In the genomic region with DNA sequence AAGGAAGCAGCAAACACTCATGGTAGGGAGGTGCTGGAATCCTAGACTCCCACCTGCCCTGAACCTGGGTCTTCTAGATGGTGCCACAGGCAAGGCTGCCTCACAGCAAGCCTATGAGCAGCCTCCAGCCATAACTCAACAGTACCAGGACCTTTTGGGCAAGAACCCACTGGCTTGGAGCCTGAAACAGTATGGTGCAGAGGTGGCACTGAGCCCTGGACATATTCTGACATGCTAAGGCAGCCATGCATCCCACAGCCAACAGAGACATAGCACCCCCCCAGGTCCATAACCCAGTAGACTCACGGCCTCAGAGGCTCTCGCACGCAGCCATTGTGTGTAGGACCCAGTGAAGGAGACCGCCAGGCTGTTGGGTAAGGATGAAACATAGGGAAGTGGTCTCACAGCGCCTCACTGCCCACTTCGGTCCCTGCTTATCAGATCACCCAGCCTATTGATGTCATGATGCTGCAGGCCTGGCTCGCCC, we compare ENCODE assay signal across 14 mouse cellular contexts. TPM values are rescaled to one million over a fixed set of nuclear protein-coding genes. Genes with fewer than 3 reads are reported as not detected.
A peak's percentile ranks its signal among the peaks of the same experiment; 100 is the strongest.
DNase-seq lines count a peak whose midpoint lies in the region; ATAC-seq lines count a peak whose summit lies in the region.
"Had no signal": no experiment of that assay in that cellular context is flagged by ENCODE, and none has a peak within 500 bp of the region (broad histone marks: within the 10 kb centered on the region; RNA-seq: fewer than 3 reads in every experiment).

No protein-coding gene starts in this region.

- H3K36me3 ChIP-seq in kidney, embryonic 16.5 days (ENCODE audit: insufficient read depth, low read length): no peaks in the 10 kb centered on the region
- H3K36me3 ChIP-seq in embryonic facial prominence, embryonic 15.5 days: no peaks in the 10 kb centered on the region
- H3K36me3 ChIP-seq in megakaryocyte, embryonic 14.5 days (replicated peaks; ENCODE audit: low read length): peaks cover 4% of the 10 kb centered on the region
- H3K36me3 ChIP-seq: liver, embryonic 15.5 days; midbrain, embryonic 13.5 days had no signal

- no peaks in the 10 kb centered on the region for H3K9me3 ChIP-seq in kidney, embryonic 16.5 days (ENCODE audit: low read length)
- H3K9me3 ChIP-seq in embryonic facial prominence, embryonic 15.5 days (replicated peaks): no peaks in the 10 kb centered on the region
- peaks cover 8% of the 10 kb centered on the region for H3K9me3 ChIP-seq in megakaryocyte, embryonic 14.5 days
- H3K9me3 ChIP-seq: forebrain, embryonic 13.5 days; liver, embryonic 15.5 days; midbrain, embryonic 13.5 days had no signal

- H3K27ac ChIP-seq in kidney, embryonic 16.5 days (ENCODE audit: low read length): peak overlapping the region; percentile 59; the same call in 1 of the 2 replicates
- H3K27ac ChIP-seq in embryonic facial prominence, embryonic 15.5 days (replicated peaks): peak overlapping the region; percentile 88
- H3K27ac ChIP-seq: liver, embryonic 15.5 days had no signal

- DNase-seq in heart, adult 11 months: peak; percentile 92
- no peak for DNase-seq in heart, postnatal 10 days
- no peak for DNase-seq in kidney, postnatal 14 days
- DNase-seq in gastrocnemius, postnatal 4 days (ENCODE audit: low spot score in 2 of 2): no peak
- DNase-seq: B cell, adult 2 months; gastrocnemius, postnatal 25 days; kidney, adult 2 months had no signal

- H3K9ac ChIP-seq in kidney, embryonic 16.5 days (replicated peaks; ENCODE audit: low read length): no peak overlapping the region
- no peak overlapping the region for H3K9ac ChIP-seq in embryonic facial prominence, embryonic 15.5 days
- H3K9ac ChIP-seq: forebrain, embryonic 13.5 days; liver, embryonic 15.5 days; midbrain, embryonic 13.5 days had no signal

- no peak overlapping the region for H3K4me3 ChIP-seq in kidney, embryonic 16.5 days (ENCODE audit: low read length)
- H3K4me3 ChIP-seq in embryonic facial prominence, embryonic 15.5 days (replicated peaks): no peak overlapping the region
- H3K4me3 ChIP-seq in megakaryocyte, embryonic 14.5 days (replicated peaks): peak overlapping the region; percentile 19
- H3K4me3 ChIP-seq: forebrain, embryonic 13.5 days; liver, embryonic 15.5 days; midbrain, embryonic 13.5 days had no signal

- intact Hi-C loops in heart, postnatal 10 days (cut with DNase I): no loop called here

- H3K4me1 ChIP-seq in kidney, embryonic 16.5 days (ENCODE audit: insufficient read depth, low read length): peaks cover 44% of the 10 kb centered on the region
- H3K4me1 ChIP-seq in embryonic facial prominence, embryonic 15.5 days: peaks cover 62% of the 10 kb centered on the region
- peaks cover 54% of the 10 kb centered on the region for H3K4me1 ChIP-seq in megakaryocyte, embryonic 14.5 days

- H3K4me2 ChIP-seq in kidney, embryonic 16.5 days (replicated peaks; ENCODE audit: low read depth, low read length): no peak overlapping the region
- no peak overlapping the region for H3K4me2 ChIP-seq in embryonic facial prominence, embryonic 15.5 days (replicated peaks)
- H3K4me2 ChIP-seq: forebrain, embryonic 13.5 days; liver, embryonic 15.5 days; midbrain, embryonic 13.5 days had no signal

- no peak for ATAC-seq in kidney, embryonic 16.5 days (ENCODE audit: low FRiP score, low TSS enrichment)
- no peak for ATAC-seq in embryonic facial prominence, embryonic 15.5 days (ENCODE audit: insufficient number of reproducible peaks, low FRiP score, low TSS enrichment, low read depth)
- ATAC-seq in activated CD4-positive, CD25-positive, alpha-beta regulatory T cell, adult 4 months: no peak
- ATAC-seq: forebrain, embryonic 13.5 days; midbrain, embryonic 13.5 days had no signal

- H3K27me3 ChIP-seq in kidney, embryonic 16.5 days (ENCODE audit: insufficient read depth, low read length): no peaks in the 10 kb centered on the region
- no peaks in the 10 kb centered on the region for H3K27me3 ChIP-seq in embryonic facial prominence, embryonic 15.5 days
- H3K27me3 ChIP-seq in megakaryocyte, embryonic 14.5 days (replicated peaks): peaks cover 47% of the 10 kb centered on the region
- H3K27me3 ChIP-seq: forebrain, embryonic 13.5 days; liver, embryonic 15.5 days; midbrain, embryonic 13.5 days had no signal

- WGBS in kidney, embryonic 16.5 days: 88% methylated on average over 7 of the region's 7 CpGs
- WGBS in embryonic facial prominence, embryonic 15.5 days: 84% methylated on average over 7 of the region's 7 CpGs

RNA-seq across cellular contexts. Expression of a gene that starts 48.4 kb away (rescaled TPM):
- 1 to 10 TPM; 2.8 to 3.8 TPM for total RNA-seq in heart, postnatal 10 days (2021)
- 5.9 and 7.0 TPM in 2 replicates for polyA plus RNA-seq in kidney, embryonic 16.5 days (2015; fragmentation: Nextera tagmentation; extraction: Ambion mirVana)
- 7.7 and 8.7 TPM in 2 replicates for polyA plus RNA-seq in embryonic facial prominence, embryonic 15.5 days (2015; fragmentation: Nextera tagmentation; extraction: Ambion mirVana)
- polyA plus RNA-seq in megakaryocyte, embryonic 14.5 days (2012; ENCODE audit: insufficient read depth, low replicate concordance): 4.3 and 6.3 TPM in 2 replicates
- 1 to 10 TPM; 1.2 to 1.6 TPM for polyA plus RNA-seq in activated CD4-positive, CD25-positive, alpha-beta regulatory T cell, adult 4 months (2017; shearing (Covaris generic))
- total RNA-seq in gastrocnemius, postnatal 4 days (2021): 1 to 10 TPM; 3.9 to 4.4 TPM

RNA-seq across cellular contexts. Expression of a gene that starts 48.5 kb away (rescaled TPM):
- total RNA-seq in heart, postnatal 10 days (2021): 10 to 100 TPM; 71.8 to 77.3 TPM
- polyA plus RNA-seq in kidney, embryonic 16.5 days (2015; fragmentation: Nextera tagmentation; extraction: Ambion mirVana): 158 and 162 TPM in 2 replicates
- 157 and 164 TPM in 2 replicates for polyA plus RNA-seq in embryonic facial prominence, embryonic 15.5 days (2015; fragmentation: Nextera tagmentation; extraction: Ambion mirVana)
- polyA plus RNA-seq in megakaryocyte, embryonic 14.5 days (2012; ENCODE audit: insufficient read depth, low replicate concordance): 18.8 and 58.8 TPM in 2 replicates
- polyA plus RNA-seq in activated CD4-positive, CD25-positive, alpha-beta regulatory T cell, adult 4 months (2017; shearing (Covaris generic)): 100 to 1,000 TPM; 109 to 129 TPM
- 10 to 100 TPM; 61.1 to 63.1 TPM for total RNA-seq in gastrocnemius, postnatal 4 days (2021)
